In genomic region chr5:138171695-138172491, GRCm38 (mm10) we compare ENCODE assay signal across 1 mouse cellular context.
TF ChIP-seq lines count a peak whose summit lies in the region.

Gene Ap4m1, plus strand, starts transcription at chr5:138172002.
Gene Mcm7, minus strand, starts transcription at chr5:138172422.

TF ChIP-seq in MEL, 35 proteins besides CTCF, POLR2A, EP300 and RAD21 (continued from another document):
- TF ChIP-seq JUND (IDR thresholded peaks at IDR 0.05; ENCODE audit: low read depth, low read length) (no peak), ETS1 (IDR thresholded peaks at IDR 0.05; ENCODE audit: low read depth, low read length) (peak; percentile 20; the same call in 1 of the 2 replicates), POLR2AphosphoS5 (IDR thresholded peaks at IDR 0.05; ENCODE audit: borderline replicate concordance, low read depth, low read length) (no peak), ZKSCAN1 (IDR thresholded peaks at IDR 0.05; ENCODE audit: low read depth, low read length) (no peak), MAX (IDR thresholded peaks at IDR 0.05; ENCODE audit: low read length) (peak; percentile 61; the same call in 1 of the 2 replicates), RCOR1 (IDR thresholded peaks at IDR 0.05; ENCODE audit: low read depth, low read length) (no peak), ZMIZ1 (IDR thresholded peaks at IDR 0.05; ENCODE audit: low read depth, low read length) (0 out of 2 replicates have a peak, but pooled peaks have one; percentile 57), GABPA (IDR thresholded peaks at IDR 0.05; ENCODE audit: low read depth, low read length) (no peak), UBTF (IDR thresholded peaks at IDR 0.05; ENCODE audit: borderline replicate concordance, insufficient read depth, low read depth, low read length) (no peak), NRF1 (IDR thresholded peaks at IDR 0.05; ENCODE audit: insufficient read depth, low read depth, low read length, poor library complexity, severe bottlenecking) (no peak), BHLHE40 (IDR thresholded peaks at IDR 0.05; ENCODE audit: borderline replicate concordance, low read depth, low read length) (no peak), KAT2A (conservative IDR thresholded peaks at IDR 0.05; ENCODE audit: low read depth, low read length) (no peak; the same call in 1 of the 2 replicates)
